ENCODE assay signal across 13 mouse cellular contexts in the genomic region with DNA sequence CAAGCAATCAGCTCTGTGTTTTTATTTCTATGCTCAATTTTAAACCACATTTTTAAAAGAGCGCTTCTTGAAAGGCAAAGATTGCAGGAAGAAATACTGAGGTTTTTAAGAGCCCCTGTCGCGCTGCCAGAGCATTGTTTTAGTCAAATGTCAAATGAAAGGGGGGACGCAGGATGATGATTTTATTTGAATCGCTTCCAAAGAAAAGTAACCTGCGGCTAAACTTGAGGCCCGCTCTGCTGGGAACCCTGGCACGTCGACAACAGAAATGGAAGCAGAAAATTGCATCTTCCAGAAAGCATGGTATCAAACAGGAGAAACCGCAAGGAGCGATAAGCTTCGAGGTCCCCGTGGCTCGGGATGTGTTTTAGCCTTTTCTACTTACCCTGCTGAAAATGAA. TPM values are rescaled to one million over a fixed set of nuclear protein-coding genes. Genes with fewer than 3 reads are reported as not detected.
A peak's percentile ranks its signal among the peaks of the same experiment; 100 is the strongest.
DNase-seq lines count a peak whose midpoint lies in the region; ATAC-seq and TF ChIP-seq lines count a peak whose summit lies in the region.
"Had no signal": no experiment of that assay in that cellular context is flagged by ENCODE, and none has a peak within 500 bp of the region (broad histone marks: within the 10 kb centered on the region; RNA-seq: fewer than 3 reads in every experiment).

No protein-coding gene starts in this region.

- TF ChIP-seq POLR2A in brain, embryonic 14.5 days (IDR thresholded peaks at IDR 0.05; ENCODE audit: borderline replicate concordance, extremely low read depth, insufficient read depth, insufficient read length, poor library complexity, severe bottlenecking) = no peak
- no peak for TF ChIP-seq POLR2A in embryonic fibroblast, embryonic 13.5 days (IDR thresholded peaks at IDR 0.05; ENCODE audit: low read depth, low read length)

- no peak for ATAC-seq in forebrain, postnatal 0 days
- ATAC-seq in forebrain, embryonic 14.5 days = no peak
- no peak for ATAC-seq in kidney, embryonic 14.5 days (ENCODE audit: low FRiP score, low TSS enrichment)

- 37% methylated on average over 14 of the region's 14 CpGs for WGBS in forebrain, postnatal 0 days
- WGBS in forebrain, embryonic 14.5 days = 53% methylated on average over 14 of the region's 14 CpGs
- 60% methylated on average over 14 of the region's 14 CpGs for WGBS in kidney, embryonic 14.5 days

- peak; percentile 22 for DNase-seq in forebrain, postnatal 0 days
- DNase-seq in forebrain, embryonic 14.5 days (ENCODE audit: low spot score) = no peak
- DNase-seq in kidney, adult 9 months = no peak
- DNase-seq in brain, embryonic 14.5 days (ENCODE audit: low read depth) = peak; percentile 58
- DNase-seq in urinary bladder, postnatal 36 days (ENCODE audit: low spot score in 2 of 2) = no peak
- DNase-seq: cerebellum, adult 18-20 months; heart, postnatal 10 days; liver; lung, postnatal 10 days had no signal

- H3K27me3 ChIP-seq in forebrain, postnatal 0 days (ENCODE audit: insufficient read depth, low read length) = no peaks in the 10 kb centered on the region
- H3K27me3 ChIP-seq in forebrain, embryonic 14.5 days (replicated peaks; ENCODE audit: control insufficient read depth, insufficient read depth, low read length) = no peaks in the 10 kb centered on the region
- no peaks in the 10 kb centered on the region for H3K27me3 ChIP-seq in kidney, embryonic 14.5 days (ENCODE audit: control insufficient read depth, insufficient read depth, low read length)
- H3K27me3 ChIP-seq: midbrain, embryonic 12.5 days had no signal

- H3K9me3 ChIP-seq in forebrain, postnatal 0 days (ENCODE audit: low read length) = no peaks in the 10 kb centered on the region
- no peaks in the 10 kb centered on the region for H3K9me3 ChIP-seq in forebrain, embryonic 14.5 days (replicated peaks; ENCODE audit: control insufficient read depth, low read length)
- no peaks in the 10 kb centered on the region for H3K9me3 ChIP-seq in kidney, embryonic 14.5 days (ENCODE audit: control insufficient read depth, low read length)
- H3K9me3 ChIP-seq: G1E; midbrain, embryonic 12.5 days had no signal

- H3K36me3 ChIP-seq in forebrain, postnatal 0 days (ENCODE audit: insufficient read depth) = no peaks in the 10 kb centered on the region
- no peaks in the 10 kb centered on the region for H3K36me3 ChIP-seq in forebrain, embryonic 14.5 days (ENCODE audit: control insufficient read depth, insufficient read depth, low read length)
- no peaks in the 10 kb centered on the region for H3K36me3 ChIP-seq in kidney, embryonic 14.5 days (ENCODE audit: control insufficient read depth, insufficient read depth, low read length)
- H3K36me3 ChIP-seq: G1E; midbrain, embryonic 12.5 days had no signal

- H3K9ac ChIP-seq in forebrain, postnatal 0 days = no peak overlapping the region
- H3K9ac ChIP-seq in forebrain, embryonic 14.5 days (ENCODE audit: low read length) = no peak overlapping the region
- no peak overlapping the region for H3K9ac ChIP-seq in kidney, embryonic 14.5 days (ENCODE audit: low read depth, low read length)
- H3K9ac ChIP-seq: midbrain, embryonic 12.5 days had no signal

- no peaks in the 10 kb centered on the region for H3K4me1 ChIP-seq in forebrain, postnatal 0 days (ENCODE audit: insufficient read depth)
- H3K4me1 ChIP-seq in forebrain, embryonic 14.5 days (ENCODE audit: control insufficient read depth, insufficient read depth, low read length) = peaks cover 23% of the 10 kb centered on the region
- peaks cover 40% of the 10 kb centered on the region for H3K4me1 ChIP-seq in kidney, embryonic 14.5 days (ENCODE audit: control insufficient read depth, insufficient read depth, low read length)
- peaks cover 17% of the 10 kb centered on the region for H3K4me1 ChIP-seq in embryonic fibroblast, embryonic 13.5 days (ENCODE audit: control insufficient read depth, insufficient read depth, low read length)

- H3K4me3 ChIP-seq in forebrain, postnatal 0 days (ENCODE audit: low read depth, low read length) = no peak overlapping the region
- H3K4me3 ChIP-seq in forebrain, embryonic 14.5 days (ENCODE audit: low read depth, low read length) = no peak overlapping the region
- no peak overlapping the region for H3K4me3 ChIP-seq in kidney, embryonic 14.5 days (ENCODE audit: low read length)
- no peak overlapping the region for H3K4me3 ChIP-seq in embryonic fibroblast, embryonic 13.5 days (ENCODE audit: insufficient read depth, low read length)
- H3K4me3 ChIP-seq: midbrain, embryonic 12.5 days had no signal

- no peak overlapping the region for H3K4me2 ChIP-seq in forebrain, postnatal 0 days (ENCODE audit: low read depth)
- H3K4me2 ChIP-seq in forebrain, embryonic 14.5 days (ENCODE audit: low read length) = no peak overlapping the region
- no peak overlapping the region for H3K4me2 ChIP-seq in kidney, embryonic 14.5 days (replicated peaks; ENCODE audit: low read depth, low read length)
- H3K4me2 ChIP-seq: midbrain, embryonic 12.5 days had no signal

- TF ChIP-seq CTCF in forebrain, postnatal 0 days (IDR thresholded peaks at IDR 0.05; ENCODE audit: low read depth) = no peak
- no peak for TF ChIP-seq CTCF in brain, embryonic 14.5 days (IDR thresholded peaks at IDR 0.05; ENCODE audit: borderline replicate concordance, extremely low read depth, insufficient read depth, insufficient read length)
- TF ChIP-seq CTCF in embryonic fibroblast, embryonic 13.5 days (IDR thresholded peaks at IDR 0.05; ENCODE audit: borderline replicate concordance, insufficient read depth, low read length) = no peak

- no peak overlapping the region for H3K27ac ChIP-seq in forebrain, postnatal 0 days (ENCODE audit: low read depth, low read length)
- no peak overlapping the region for H3K27ac ChIP-seq in forebrain, embryonic 14.5 days (ENCODE audit: low read depth, low read length)
- H3K27ac ChIP-seq in kidney, embryonic 14.5 days (ENCODE audit: low read depth, low read length) = 0 out of 2 replicates have a peak overlapping the region, but pooled peaks have one; percentile 42
- peak overlapping the region; percentile 37; the same call in 1 of the 2 replicates for H3K27ac ChIP-seq in embryonic fibroblast, embryonic 13.5 days (ENCODE audit: insufficient read depth, low read length)
- H3K27ac ChIP-seq: midbrain, embryonic 12.5 days had no signal

RNA-seq across cellular contexts. Expression of a gene that starts 57.8 kb away (rescaled TPM):
- total RNA-seq in forebrain, postnatal 0 days (2014; rRNA removed) = 19.0 and 22.1 TPM in 2 replicates
- 10.7 and 12.7 TPM in 2 replicates for polyA plus RNA-seq in forebrain, postnatal 0 days (2015; fragmentation: Nextera tagmentation; extraction: Ambion mirVana)
- polyA plus RNA-seq in forebrain, embryonic 14.5 days (2014; fragmentation: Nextera tagmentation; extraction: Ambion mirVana) = 19.3 and 21.2 TPM in 2 replicates
- polyA plus RNA-seq in kidney, embryonic 14.5 days (2014; fragmentation: Nextera tagmentation; extraction: Ambion mirVana) = 29.3 and 38.0 TPM in 2 replicates
- polyA plus RNA-seq in brain, embryonic 14.5 days (2012; rRNA removed) = 33.9 and 40.9 TPM in 2 replicates
- 135 and 156 TPM in 2 replicates for polyA plus RNA-seq in embryonic fibroblast, embryonic 13.5 days (2011; ENCODE audit: insufficient read length, low read depth, missing spikeins)

Comparison
In these comparisons a context has a peak if more than half of its experiments do, and no peak if none do; other contexts are left out.
1. DNase-seq: peak in forebrain, postnatal 0 days (single experiment) and brain, embryonic 14.5 days (single experiment); none in forebrain, embryonic 14.5 days (single experiment), kidney, adult 9 months (single experiment) and urinary bladder, postnatal 36 days (0 of 2).
2. H3K27ac ChIP-seq: peak in kidney, embryonic 14.5 days (single experiment) and embryonic fibroblast, embryonic 13.5 days (single experiment); none in forebrain, postnatal 0 days (single experiment) and forebrain, embryonic 14.5 days (single experiment).